Mouse (Mus musculus) frontal cortex, postnatal 14 days (tissue): ENCODE measurements around the gene Fam221b.

Experiments used
- DNase-seq, 2 experiments: peaks; one replicate each; pipeline ENCODE4 v3.0.0; 2022; ENCODE audit warnings: low spot score in 2 of 2

The Fam221b gene

GRCm38 (mm10) chr4:43668782-43669427, at the start of gene Fam221b, which contains the start of gene Tmem8b:
Gene Fam221b (minus strand): TSS chr4:43669145.
Gene Tmem8b (plus strand): TSS chr4:43668971.
- peak; percentile 77 to 86 for DNase-seq

DNA sequence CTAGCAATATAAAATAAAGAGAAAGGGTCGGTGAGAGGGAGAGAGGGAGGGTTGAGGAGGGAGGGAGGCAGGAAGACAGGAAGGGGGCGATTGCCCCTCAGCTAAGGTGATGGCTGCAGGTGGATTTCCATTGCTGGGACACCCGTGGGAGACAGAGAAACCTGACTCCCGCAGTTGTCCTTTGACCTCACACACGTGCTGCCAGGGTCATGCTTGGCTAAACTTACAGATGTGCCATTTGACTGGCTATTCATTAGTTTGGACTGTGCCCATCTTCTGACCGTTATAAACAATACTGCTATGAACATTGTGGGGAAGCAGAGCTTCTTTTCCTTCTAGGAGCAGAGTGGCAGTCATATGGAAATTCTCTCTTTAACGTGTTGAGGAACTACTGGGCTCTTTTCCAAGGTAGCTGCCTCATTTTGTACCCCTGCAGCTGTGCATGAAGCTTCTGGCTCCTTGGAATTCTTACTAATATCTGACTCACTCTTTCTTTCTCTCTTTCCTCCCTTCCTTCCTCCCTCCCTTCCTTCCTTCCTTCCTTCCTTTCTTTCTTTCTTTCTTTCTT, 44.8 kb upstream of the Fam221b start:
- no peak for DNase-seq

DNA sequence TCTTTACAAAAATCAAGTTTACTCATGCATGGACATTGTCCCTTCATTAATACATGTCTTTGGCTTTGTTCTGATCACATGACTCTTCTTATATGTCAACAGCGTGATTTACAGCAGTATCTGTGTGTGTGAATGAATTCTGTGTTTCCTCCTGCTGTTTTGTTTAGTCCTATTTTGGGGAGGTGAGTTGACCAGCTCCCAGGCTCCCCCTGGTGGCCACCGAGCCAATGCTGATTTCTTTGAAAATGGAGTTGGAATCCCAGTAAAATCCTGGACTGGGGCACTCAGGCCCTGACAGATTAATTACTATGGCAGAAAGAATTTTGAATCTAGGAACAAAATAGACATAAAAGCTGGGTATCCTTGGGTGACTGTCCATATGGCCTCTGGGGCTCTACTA, 42.9 kb upstream of the Fam221b start:
- peak in 1 of 2 experiments; percentile 70 for DNase-seq

- DNase-seq, result no peak
These were observed 40.9 kb upstream of the Fam221b start, which contains the start of gene Olfr71 for GRCm38 (mm10) chr4:43709869-43710268. Gene Olfr71 (minus strand): TSS chr4:43710255.

DNA sequence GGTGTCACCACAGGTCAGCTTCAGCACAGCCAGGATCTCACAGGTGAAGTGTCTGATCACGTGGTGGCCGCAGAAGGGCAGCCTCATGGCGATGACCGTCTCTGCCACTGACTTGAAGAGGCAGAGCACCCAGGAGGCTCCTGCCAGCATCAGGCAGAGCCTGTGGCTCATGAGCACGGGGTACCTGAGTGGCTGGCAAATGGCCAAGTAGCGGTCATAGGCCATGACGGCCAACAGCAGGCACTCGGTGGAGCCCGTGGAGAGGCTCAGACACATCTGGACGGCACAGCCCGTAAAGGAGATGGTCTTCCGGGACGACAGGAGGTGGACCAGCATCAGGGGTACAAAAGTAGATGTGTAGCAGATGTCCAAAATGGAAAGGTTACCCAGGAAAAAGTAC, 37.0 kb upstream of the Fam221b start:
- no peak for DNase-seq

DNA sequence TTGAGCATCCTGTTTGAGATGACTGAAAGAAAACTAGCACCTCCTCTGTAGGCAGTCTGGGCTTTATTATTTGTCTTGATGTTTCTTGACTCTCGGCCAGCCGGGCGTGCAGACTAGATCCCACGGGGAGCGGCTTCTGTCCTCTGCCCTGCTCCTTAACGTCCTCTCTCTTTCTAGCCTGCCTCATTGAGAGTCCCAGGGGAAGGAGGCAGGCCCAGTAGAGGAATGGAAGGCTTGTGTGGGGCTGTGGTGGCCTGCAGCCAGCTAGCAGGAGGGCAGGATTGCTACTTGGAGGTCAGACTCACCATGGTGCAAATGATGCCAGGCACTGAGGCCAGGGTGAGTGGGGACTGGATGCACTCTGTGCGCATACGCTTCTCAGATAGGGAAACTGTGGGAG, 34.9 kb upstream of the Fam221b start:
- DNase-seq, result no peak

- no peak for DNase-seq
These were observed 34.5 kb upstream of the Fam221b start for GRCm38 (mm10) chr4:43703439-43703838.

GRCm38 (mm10) chr4:43700707-43701106, 31.8 kb upstream of the Fam221b start, which contains the start of gene Olfr70:
Gene Olfr70 (minus strand): TSS chr4:43700807.
- DNase-seq, result no peak

DNA sequence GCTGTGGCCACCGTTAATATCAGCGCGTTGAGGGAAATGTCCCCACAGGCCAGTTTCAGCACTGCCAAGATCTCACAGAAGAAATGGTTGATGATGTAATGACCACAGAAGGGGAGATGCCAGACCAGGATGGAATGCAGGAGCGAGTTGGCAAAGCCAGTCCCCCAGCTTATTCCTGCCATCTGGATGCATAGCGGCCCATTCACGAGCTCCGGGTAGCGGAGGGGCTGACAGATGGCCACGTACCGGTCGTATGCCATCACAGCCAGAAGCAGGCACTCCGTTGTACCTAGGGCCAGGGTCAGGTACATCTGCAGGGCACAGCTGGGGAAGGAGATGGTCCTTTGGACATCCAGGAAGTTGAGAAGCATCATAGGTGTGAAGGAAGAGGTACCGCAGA, 27.6 kb upstream of the Fam221b start:
- DNase-seq, result no peak

GRCm38 (mm10) chr4:43695249-43695671, 26.3 kb upstream of the Fam221b start:
- no peak for DNase-seq

DNA sequence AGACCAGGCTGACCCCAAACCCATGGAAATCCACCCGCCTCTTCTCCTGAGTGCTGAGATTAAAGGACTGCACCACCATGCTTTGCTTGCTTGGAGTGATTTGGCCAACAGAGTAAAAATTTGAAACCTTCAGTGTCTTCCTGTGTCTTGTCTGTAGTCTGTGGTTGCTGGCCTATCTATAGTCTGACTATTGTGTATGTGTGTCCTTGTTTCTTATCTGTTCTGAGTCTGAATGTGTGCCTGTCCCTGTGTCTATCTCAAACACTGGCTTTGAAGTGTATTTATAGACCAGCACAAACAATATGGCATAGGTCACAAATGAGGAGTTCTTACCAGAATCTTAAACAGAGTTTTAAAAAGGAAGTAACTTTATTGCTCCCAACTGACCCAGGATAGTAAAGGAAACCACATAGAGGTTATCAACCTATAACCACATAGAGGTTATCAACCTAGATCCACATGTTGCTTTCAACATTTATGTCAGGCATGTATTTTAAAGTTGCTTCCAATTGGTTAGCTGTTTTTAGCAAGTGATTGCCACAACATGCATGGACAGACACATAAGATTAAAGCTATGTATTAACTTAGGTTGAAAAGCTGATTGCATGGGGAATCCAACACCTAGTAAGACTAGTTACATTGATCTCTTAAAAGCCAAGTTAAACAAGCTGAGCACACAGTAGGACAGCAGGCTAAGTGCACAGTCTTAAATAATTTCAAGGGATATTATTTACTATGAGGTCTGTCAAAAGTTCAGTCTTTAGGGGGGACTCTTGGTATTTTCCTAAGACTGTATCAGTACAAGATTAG, 25.7 kb upstream of the Fam221b start:
- DNase-seq, result no peak

DNA sequence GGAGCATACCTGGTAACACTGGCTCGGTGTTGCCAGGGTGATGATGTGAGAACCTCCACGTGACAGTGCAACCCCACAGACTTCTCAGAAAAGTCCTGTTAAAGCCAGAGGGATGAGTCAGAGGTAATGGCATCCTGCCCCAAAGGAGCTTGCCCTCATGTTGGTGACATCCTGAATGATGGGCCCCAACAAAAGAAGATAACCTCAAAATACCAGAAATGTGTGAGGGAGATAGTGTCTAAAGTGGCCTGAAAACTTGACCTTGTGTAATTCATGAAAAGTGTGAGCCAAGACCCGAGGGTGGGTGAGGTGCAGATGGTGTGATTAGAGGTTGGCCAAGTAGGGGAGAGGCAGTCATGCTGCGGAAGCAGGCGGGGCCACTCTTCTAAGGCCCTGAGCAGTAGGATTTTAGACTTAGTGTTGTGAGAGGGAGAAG, 24.9 kb upstream of the Fam221b start:
- no peak for DNase-seq

GRCm38 (mm10) chr4:43691026-43691425, 22.1 kb upstream of the Fam221b start:
- no peak for DNase-seq

GRCm38 (mm10) chr4:43690021-43690420, 21.1 kb upstream of the Fam221b start:
- DNase-seq, result no peak

GRCm38 (mm10) chr4:43679416-43680043, 10.6 kb upstream of the Fam221b start:
- DNase-seq, result no peak

DNA sequence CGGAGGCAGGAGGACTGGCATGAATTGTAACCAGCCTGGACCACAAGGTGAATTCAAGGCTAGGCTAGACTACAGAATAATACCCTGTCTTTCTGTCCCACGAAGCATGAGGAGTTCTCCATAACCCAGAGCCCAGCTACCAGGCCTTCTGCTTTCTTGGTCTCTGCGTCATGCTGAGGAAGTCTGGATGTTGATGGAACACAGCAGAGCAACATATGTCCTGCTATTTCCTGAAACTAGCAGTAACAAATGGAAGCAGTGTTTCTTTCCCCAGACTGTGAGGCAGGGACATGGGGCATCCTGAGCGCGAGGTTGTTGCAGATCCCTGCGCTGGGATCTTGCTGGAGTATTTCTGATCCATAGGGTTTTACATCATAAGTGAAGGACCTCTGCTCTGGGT, 9.6 kb upstream of the Fam221b start:
- DNase-seq, result no peak

GRCm38 (mm10) chr4:43675608-43676007, 6.7 kb upstream of the Fam221b start:
- no peak for DNase-seq

- no peak for DNase-seq
These were observed 6.0 kb upstream of the Fam221b start for GRCm38 (mm10) chr4:43674974-43675373.

DNA sequence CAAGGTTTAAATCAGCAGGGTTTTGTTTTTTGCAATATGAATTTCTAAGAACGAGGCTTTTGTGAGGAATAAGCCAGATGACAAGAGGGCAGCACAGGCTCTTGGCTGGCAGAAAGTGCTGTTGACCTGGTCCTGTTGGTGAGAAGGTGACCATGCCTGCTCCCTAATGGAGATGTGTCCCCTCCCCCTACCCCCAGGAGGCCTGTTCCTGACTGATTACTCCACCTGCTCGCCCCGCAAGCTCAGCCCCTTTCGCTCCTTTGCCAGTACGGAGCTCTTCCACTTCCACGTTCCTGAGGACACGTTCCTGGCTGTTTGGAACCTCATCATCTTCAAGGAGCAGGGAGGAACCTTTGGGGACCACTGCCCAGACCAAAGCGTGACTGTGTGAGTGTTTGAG, 4.8 kb upstream of the Fam221b start:
- DNase-seq, result no peak

DNA sequence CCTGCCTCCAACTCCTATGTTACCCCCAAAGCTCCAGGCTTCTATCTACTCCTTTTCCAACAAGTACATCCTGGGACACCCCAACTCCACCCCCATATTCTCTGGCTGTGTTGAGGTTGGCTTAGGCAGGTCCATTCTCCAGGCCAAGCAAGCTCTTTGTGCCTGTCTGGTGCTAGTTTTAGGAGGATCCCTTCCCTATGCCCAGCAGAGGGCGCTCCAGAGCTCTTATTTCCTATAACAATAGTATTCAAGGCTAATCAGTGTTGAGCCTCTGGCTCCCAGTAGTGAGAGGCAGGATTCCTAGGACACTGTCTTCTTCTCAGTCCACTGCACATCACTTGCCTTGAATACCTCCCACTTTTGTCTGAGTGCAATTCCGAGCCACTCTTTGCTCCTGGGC, 3.1 kb upstream of the Fam221b start:
- peak; percentile 67 to 82 for DNase-seq

- DNase-seq, result peak in 1 of 2 experiments; percentile 32
These were observed 466 bp upstream of the Fam221b start for GRCm38 (mm10) chr4:43669428-43669794.

- no peak for DNase-seq
These were observed 2.5 kb downstream of the Fam221b start for GRCm38 (mm10) chr4:43666412-43666811.
